Mouse (Mus musculus): ENCODE measurements at regions not wholly inside any gene's neighbourhood (a gene's known extent, or its start where the extent isn't known, plus 50 kb on each side); places are given as distances from the start of the nearest gene placed in this dataset.

DNA sequence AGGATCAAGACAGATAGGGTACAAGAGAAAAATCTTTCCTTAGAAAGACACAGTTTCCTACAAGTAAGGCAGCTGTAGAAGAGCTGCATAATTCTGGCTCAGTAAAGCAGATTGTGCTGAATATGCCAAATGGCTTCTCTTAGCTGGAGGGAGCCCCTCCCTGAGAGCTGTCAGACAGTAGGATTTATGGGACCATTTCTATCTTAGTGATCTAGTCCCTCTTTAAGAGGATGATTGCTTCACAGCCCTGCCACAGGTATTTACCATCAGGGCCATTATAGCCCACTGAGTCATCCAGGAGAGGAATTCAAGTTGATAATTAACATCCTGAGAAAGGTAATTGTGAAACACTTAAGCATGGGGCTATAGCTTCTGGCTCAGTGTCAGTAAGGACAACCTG, 101.5 kb upstream of the Cypt1 start:
- no peak for DNase-seq (ENCODE audit: low read depth, low spot score)

DNA sequence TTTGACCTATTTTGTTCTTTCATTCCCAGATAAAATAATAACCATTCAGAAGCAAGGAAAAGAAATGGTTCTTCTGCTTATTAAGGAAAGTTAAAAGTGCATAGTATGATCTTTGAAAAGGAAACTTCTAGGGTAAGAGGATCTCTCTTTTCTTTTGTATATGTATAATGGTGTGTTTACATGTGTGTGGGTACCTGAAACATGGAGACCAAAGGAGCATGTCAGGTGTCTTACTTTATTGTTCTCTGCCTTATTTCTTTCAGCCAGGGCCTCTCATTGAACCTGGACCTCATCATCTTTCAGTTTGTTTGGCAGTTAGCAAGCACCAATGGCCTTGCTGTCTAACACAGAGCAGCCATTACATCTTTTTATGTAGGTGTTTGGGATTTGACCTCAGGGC, 101.0 kb upstream of the Cypt1 start:
- no peak for DNase-seq (ENCODE audit: low read depth, low spot score)

DNA sequence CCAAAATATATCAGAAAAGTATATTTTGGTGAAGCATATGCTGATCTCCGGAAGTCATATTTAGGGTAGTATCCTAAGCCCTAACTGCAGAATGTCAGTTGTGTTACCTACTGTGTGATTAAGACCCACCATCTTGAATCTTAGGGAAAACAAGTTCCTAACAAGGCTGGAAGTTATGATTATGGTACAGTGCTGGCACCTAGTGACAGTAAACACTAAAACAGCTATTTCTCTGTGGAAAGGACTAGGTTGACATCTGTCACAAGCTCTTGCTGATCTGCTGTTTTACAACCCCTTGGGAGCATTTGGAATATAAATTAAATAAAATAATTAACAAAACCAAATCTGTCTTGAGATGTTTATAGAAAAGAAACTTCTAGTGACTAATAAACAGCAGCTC, 84.6 kb upstream of the Cypt1 start:
- DNase-seq (ENCODE audit: low read depth, low spot score): no peak

DNA sequence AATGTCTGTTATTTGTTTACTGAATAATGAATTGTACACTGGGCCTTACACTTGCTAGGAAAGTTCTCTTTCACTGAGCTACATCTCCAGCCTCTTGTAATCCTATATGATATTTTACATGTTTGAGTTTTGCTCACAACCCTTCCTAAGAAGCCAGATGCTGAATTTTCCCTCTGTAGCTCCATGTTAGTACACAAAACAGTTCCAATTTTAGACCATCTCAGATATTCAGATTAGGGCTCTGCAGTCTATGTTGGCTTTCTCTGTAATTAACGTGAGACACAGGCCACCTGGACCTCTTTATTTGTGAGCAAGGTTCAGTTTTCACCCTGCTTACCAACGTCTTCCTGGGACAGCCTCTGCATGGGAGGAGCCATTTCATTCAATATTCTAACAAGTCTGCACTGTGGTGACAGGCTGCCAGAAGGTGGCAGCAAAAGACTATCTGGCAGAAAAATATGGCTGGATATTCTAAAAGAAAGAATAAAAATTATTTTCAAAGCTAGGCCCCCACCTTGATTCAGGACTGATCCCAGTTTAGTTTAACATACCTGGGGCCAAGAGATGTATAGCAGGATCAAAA, 72.1 kb upstream of the Cypt1 start:
- peak; percentile 13 for DNase-seq (ENCODE audit: low read depth, low spot score)

All from embryo, embryonic 11.5 days (tissue).